Mouse (Mus musculus) heart, adult 8-10 months (tissue): ENCODE data around the gene Npat. TPM values are rescaled to one million over a fixed set of nuclear protein-coding genes. Genes with fewer than 3 reads are reported as not detected.

Source experiments
- DNase-seq: peaks from one replicate; pipeline ENCODE4 v3.0.0; 2022; ENCODE audit warnings: low spot score
- total RNA-seq, 4 experiments: library from RNA; stranded (reverse); gene quantifications; 2 replicates each; pipeline ENCODE4 v1.2.4; 2022

Npat gene
- total RNA-seq, 4 experiments from 2014 or later: 5.3 to 7.7 (median 6.9) TPM

- DNase-seq: peak; percentile 95
Observed at GRCm38 (mm10) chr9:53609968-53610781, 73.3 kb downstream of the Npat start, which contains the start of gene Acat1. TSS of gene Acat1 (minus strand) at chr9:53610382.

- no peak for DNase-seq
Observed at GRCm38 (mm10) chr9:53614286-53614685, 77.4 kb downstream of the Npat start.

GRCm38 (mm10) chr9:53615246-53615645, 78.4 kb downstream of the Npat start:
- no peak for DNase-seq

Other genes starting within 250 kb of the Npat start
- gene Exph5, start 235.4 kb upstream of the Npat start, total RNA-seq: under 1 TPM; 0.13 to 0.56 (median 0.24) TPM
- 1 to 10 TPM; 6.5 to 8.1 (median 7.3) TPM for gene Kdelc2, start 153.0 kb upstream of the Npat start, total RNA-seq
- gene 4930550C14Rik, start 134.7 kb upstream of the Npat start, total RNA-seq: under 1 TPM in 2 of 4 experiments, not detected in 2; 0.24 to 0.25 TPM
- gene Atm, start 307 bp upstream of the Npat start, total RNA-seq: 10 to 100 TPM in 3 of 4 experiments, 1 to 10 TPM in 1; 9.6 to 12.9 (median 10.8) TPM
- 100 to 1,000 TPM; 313 to 403 (median 351) TPM for gene Acat1, start 73.3 kb downstream of the Npat start, total RNA-seq
- gene Cul5, start 133.0 kb downstream of the Npat start, total RNA-seq: 10 to 100 TPM; 45.1 to 55.8 (median 49.8) TPM
- gene Rab39, start 169.2 kb downstream of the Npat start, total RNA-seq: under 1 TPM in 3 of 4 experiments, not detected in 1; 0.12 to 0.29 (median 0.16) TPM
- gene Slc35f2, start 234.5 kb downstream of the Npat start, total RNA-seq: under 1 TPM in 1 of 4 experiments, not detected in 3; 0.11 TPM